Mouse (Mus musculus): ENCODE data around the gene Rdh8. TPM values are rescaled to one million over a fixed set of nuclear protein-coding genes. Genes with fewer than 3 reads are reported as not detected.

Rdh8 gene
- polyA plus RNA-seq, 1 experiment from 2014 or later = not detected

DNA sequence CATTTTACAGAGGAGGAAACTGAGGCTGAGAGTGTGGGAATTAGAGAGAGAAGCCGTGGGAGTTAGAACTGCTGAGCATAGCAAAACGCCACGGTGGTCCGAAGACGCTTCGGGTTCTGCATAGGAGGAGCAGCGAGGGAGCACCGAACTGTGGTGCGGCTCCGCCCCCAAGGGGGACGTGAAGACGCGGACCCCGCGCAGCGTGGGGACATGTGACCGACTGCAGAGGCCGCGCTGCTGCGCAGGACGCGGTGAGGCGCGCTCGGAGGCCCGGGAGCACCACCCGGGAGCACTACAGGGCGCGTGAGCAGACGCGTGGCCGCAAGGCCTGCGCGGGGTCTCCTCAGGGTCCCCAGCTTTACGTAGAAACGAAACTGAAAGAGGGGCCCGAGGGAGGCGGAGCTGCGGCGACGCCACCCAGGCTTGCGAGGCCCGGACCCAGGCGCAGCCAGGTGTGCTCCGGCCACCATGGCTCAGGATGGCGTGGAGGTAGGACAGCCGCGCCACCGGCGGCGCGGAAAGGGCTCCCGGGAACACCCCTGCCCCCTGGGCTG is 50.2 kb downstream of the Rdh8 start, which contains the start of gene A230050P20Rik:
A230050P20Rik (plus strand) TSS at position 195 of the 554 bp plus-strand sequence.
- Histone ChIP-seq H3K27ac (ENCODE audit: low read length) (no peak within 1 kb of the TSS), H3K4me2 (replicated peaks; ENCODE audit: low read depth, low read length) (peak within 1 kb of the TSS; percentile 82), H3K4me3 (ENCODE audit: low read depth, low read length) (peak within 1 kb of the TSS; percentile 74), H3K9me3 (ENCODE audit: low read length) (no peaks in the 10 kb centered on the region), H3K27me3 (replicated peaks; ENCODE audit: insufficient read depth, low read length) (0 out of 2 replicates have a peak, but pooled peaks cover 5% of the 10 kb centered on the region), H3K4me1 (ENCODE audit: insufficient read depth, low read depth, low read length) (peaks cover 4% of the 10 kb centered on the region; the same call in 1 of the 2 replicates), H3K36me3 (ENCODE audit: insufficient read depth, low read length) (0 out of 2 replicates have a peak, but pooled peaks cover 6% of the 10 kb centered on the region), H3K9ac (replicated peaks; ENCODE audit: low read depth) (peak within 1 kb of the TSS; percentile 52)
- TF ChIP-seq EP300 (IDR thresholded peaks at IDR 0.05) (no peak), CTCF (IDR thresholded peaks at IDR 0.05) (no peak)
- peak; percentile 75 for ATAC-seq
- 6% methylated on average over 48 of the region's 53 CpGs for WGBS
- DNase-seq (ENCODE audit: low spot score) = peak; percentile 61

DNA sequence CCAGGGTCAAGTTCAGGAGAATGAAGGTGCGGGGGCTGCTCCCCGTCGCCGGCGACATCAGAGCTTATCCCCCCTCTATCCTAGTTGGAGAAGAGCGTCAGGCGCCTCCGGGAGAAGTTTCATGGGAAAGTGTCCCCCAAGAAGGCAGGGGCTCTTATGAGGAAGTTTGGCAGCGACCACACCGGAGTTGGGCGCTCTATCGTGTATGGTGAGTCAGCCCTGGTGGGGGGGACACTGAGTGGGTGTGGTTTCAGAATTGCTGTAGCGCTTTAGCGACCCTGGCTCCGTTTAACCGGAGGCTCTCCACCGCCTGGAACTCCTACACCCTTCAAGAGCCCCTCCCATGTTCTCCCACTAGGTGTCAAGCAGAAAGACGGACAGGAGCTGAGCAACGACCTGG is 50.9 kb downstream of the Rdh8 start:
- Histone ChIP-seq H3K27ac (ENCODE audit: low read length) (no peak overlapping the region), H3K4me3 (ENCODE audit: low read depth, low read length) (peak overlapping the region; percentile 74), H3K36me3 (ENCODE audit: insufficient read depth, low read length) (0 out of 2 replicates have a peak, but pooled peaks cover 7% of the 10 kb centered on the region), H3K9ac (replicated peaks; ENCODE audit: low read depth) (peak overlapping the region; percentile 52), H3K27me3 (replicated peaks; ENCODE audit: insufficient read depth, low read length) (0 out of 2 replicates have a peak, but pooled peaks cover 5% of the 10 kb centered on the region), H3K4me1 (ENCODE audit: insufficient read depth, low read depth, low read length) (peaks cover 4% of the 10 kb centered on the region; the same call in 1 of the 2 replicates), H3K9me3 (ENCODE audit: low read length) (no peaks in the 10 kb centered on the region), H3K4me2 (replicated peaks; ENCODE audit: low read depth, low read length) (peak overlapping the region; percentile 82)
- ATAC-seq (peak; percentile 36), DNase-seq (ENCODE audit: low spot score) (peak; percentile 49)
- 7% methylated on average over 19 of the region's 19 CpGs for WGBS
- TF ChIP-seq CTCF (IDR thresholded peaks at IDR 0.05) = no peak
- TF ChIP-seq EP300 (IDR thresholded peaks at IDR 0.05) = no peak

GRCm38 (mm10) chr9:20870211-20871173 is 52.2 kb downstream of the Rdh8 start:
- no peak overlapping the region for H3K4me2 ChIP-seq (replicated peaks; ENCODE audit: low read depth, low read length)
- ATAC-seq = no peak
- 0 out of 2 replicates have a peak, but pooled peaks cover 7% of the 10 kb centered on the region for H3K36me3 ChIP-seq (ENCODE audit: insufficient read depth, low read length)
- H3K4me3 ChIP-seq (ENCODE audit: low read depth, low read length) = no peak overlapping the region
- H3K27me3 ChIP-seq (replicated peaks; ENCODE audit: insufficient read depth, low read length) = 0 out of 2 replicates have a peak, but pooled peaks cover 5% of the 10 kb centered on the region
- H3K9me3 ChIP-seq (ENCODE audit: low read length) = no peaks in the 10 kb centered on the region
- DNase-seq (ENCODE audit: low spot score) = no peak
- peaks cover 4% of the 10 kb centered on the region; the same call in 1 of the 2 replicates for H3K4me1 ChIP-seq (ENCODE audit: insufficient read depth, low read depth, low read length)
- TF ChIP-seq EP300 (IDR thresholded peaks at IDR 0.05) (no peak), CTCF (IDR thresholded peaks at IDR 0.05) (peak; percentile 33)
- H3K27ac ChIP-seq (ENCODE audit: low read length) = no peak overlapping the region
- no peak overlapping the region for H3K9ac ChIP-seq (replicated peaks; ENCODE audit: low read depth)
- 75% methylated on average over 12 of the region's 12 CpGs for WGBS

- H3K36me3 ChIP-seq (ENCODE audit: insufficient read depth, low read length) = 0 out of 2 replicates have a peak, but pooled peaks cover 7% of the 10 kb centered on the region
- no peak overlapping the region for H3K9ac ChIP-seq (replicated peaks; ENCODE audit: low read depth)
- no peak overlapping the region for H3K4me3 ChIP-seq (ENCODE audit: low read depth, low read length)
- H3K27ac ChIP-seq (ENCODE audit: low read length) = no peak overlapping the region
- no peaks in the 10 kb centered on the region for H3K9me3 ChIP-seq (ENCODE audit: low read length)
- ATAC-seq (no peak), DNase-seq (ENCODE audit: low spot score) (no peak)
- H3K4me2 ChIP-seq (replicated peaks; ENCODE audit: low read depth, low read length) = no peak overlapping the region
- H3K27me3 ChIP-seq (replicated peaks; ENCODE audit: insufficient read depth, low read length) = no peaks in the 10 kb centered on the region
- peaks cover 4% of the 10 kb centered on the region; the same call in 1 of the 2 replicates for H3K4me1 ChIP-seq (ENCODE audit: insufficient read depth, low read depth, low read length)
- TF ChIP-seq CTCF (IDR thresholded peaks at IDR 0.05) (no peak), EP300 (IDR thresholded peaks at IDR 0.05) (no peak)
- 87% methylated on average over 8 of the region's 10 CpGs for WGBS
These were observed 54.7 kb downstream of the Rdh8 start for GRCm38 (mm10) chr9:20872991-20873390.

- 79% methylated on average over 12 of the region's 12 CpGs for WGBS
- ATAC-seq = no peak
- H3K4me1 ChIP-seq (ENCODE audit: insufficient read depth, low read depth, low read length) = peaks cover 3% of the 10 kb centered on the region; the same call in 1 of the 2 replicates
- no peak for DNase-seq (ENCODE audit: low spot score)
- TF ChIP-seq EP300 (IDR thresholded peaks at IDR 0.05) = no peak
- no peak for TF ChIP-seq CTCF (IDR thresholded peaks at IDR 0.05)
- H3K4me2 ChIP-seq (replicated peaks; ENCODE audit: low read depth, low read length) = no peak overlapping the region
- 0 out of 2 replicates have a peak, but pooled peaks cover 7% of the 10 kb centered on the region for H3K36me3 ChIP-seq (ENCODE audit: insufficient read depth, low read length)
- no peak overlapping the region for H3K4me3 ChIP-seq (ENCODE audit: low read depth, low read length)
- no peak overlapping the region for H3K27ac ChIP-seq (ENCODE audit: low read length)
- H3K9ac ChIP-seq (replicated peaks; ENCODE audit: low read depth) = no peak overlapping the region
- no peaks in the 10 kb centered on the region for H3K9me3 ChIP-seq (ENCODE audit: low read length)
- H3K27me3 ChIP-seq (replicated peaks; ENCODE audit: insufficient read depth, low read length) = no peaks in the 10 kb centered on the region
These were observed 55.2 kb downstream of the Rdh8 start for GRCm38 (mm10) chr9:20873521-20873920.
